Mouse (Mus musculus) macrophage (primary cell): Measurements from ENCODE around the gene S100a3. TPM values are rescaled to one million over a fixed set of nuclear protein-coding genes. Genes with fewer than 3 reads are reported as not detected.

Experiments used
- H3K27ac ChIP-seq: fragments of 350-480 bp; formaldehyde crosslinking; 2 replicates; pipeline ENCODE4 v1.9.0; 2021
- H3K36me3 ChIP-seq: fragments of 350-480 bp; formaldehyde crosslinking; 2 replicates; pipeline ENCODE4 v1.9.0; 2021; ENCODE audit errors: inconsistent target
- H3K4me3 ChIP-seq: fragments of 350-480 bp; formaldehyde crosslinking; 2 replicates; pipeline ENCODE4 v1.9.0; 2021; ENCODE audit errors: inconsistent target
- H3K79me2 ChIP-seq: fragments of 350-480 bp; formaldehyde crosslinking; 2 replicates; pipeline ENCODE4 v1.9.0; 2021; ENCODE audit errors: inconsistent target
- WGBS: methylation state at CpG from one replicate; pipeline ENCODE4 v1.1.7; 2026; ENCODE audit warnings: inconsistent platforms; ENCODE audit not compliant: missing documents; 5-methylcytosine and 5-hydroxymethylcytosine counted together
- polyA plus RNA-seq: library from polyadenylated mRNA; stranded (reverse); fragments of 250-400 nt; gene quantifications from 3 replicates; pipeline ENCODE4 v1.2.4, GENCODE M21; 2018; ENCODE audit warnings: inconsistent platforms
- total RNA-seq, 78 experiments: library from RNA; depleted of rRNA; stranded (reverse); fragments of 250-400 nt; gene quantifications; 1 replicate in 9 of 78; 2 replicates in 24 of 78; 3 replicates in 43 of 78; 4 replicates in 2 of 78; pipeline ENCODE4 v1.2.4; 2018; ENCODE audit warnings: inconsistent platforms in 56 of 78

S100a3 gene
- total RNA-seq (2018; cell fraction: chromatin; rRNA removed): not detected
- total RNA-seq (2018; cell fraction: cytosol; rRNA removed): not detected
- not detected for total RNA-seq (2018; cell fraction: nucleus; rRNA removed)
- not detected in 3 replicates for polyA plus RNA-seq

GRCm38 (mm10) chr3:90560008-90560628 is at the start of gene S100a3:
TSS of gene S100a3 (plus strand) at chr3:90560578.
- no peak within 1 kb of the TSS for H3K4me3 ChIP-seq
- no peak within 1 kb of the TSS for H3K27ac ChIP-seq
- no peaks in the 10 kb centered on the region for H3K36me3 ChIP-seq
- no peaks in the 10 kb centered on the region for H3K79me2 ChIP-seq
- 88% methylated on average over 6 of the region's 6 CpGs for WGBS

DNA sequence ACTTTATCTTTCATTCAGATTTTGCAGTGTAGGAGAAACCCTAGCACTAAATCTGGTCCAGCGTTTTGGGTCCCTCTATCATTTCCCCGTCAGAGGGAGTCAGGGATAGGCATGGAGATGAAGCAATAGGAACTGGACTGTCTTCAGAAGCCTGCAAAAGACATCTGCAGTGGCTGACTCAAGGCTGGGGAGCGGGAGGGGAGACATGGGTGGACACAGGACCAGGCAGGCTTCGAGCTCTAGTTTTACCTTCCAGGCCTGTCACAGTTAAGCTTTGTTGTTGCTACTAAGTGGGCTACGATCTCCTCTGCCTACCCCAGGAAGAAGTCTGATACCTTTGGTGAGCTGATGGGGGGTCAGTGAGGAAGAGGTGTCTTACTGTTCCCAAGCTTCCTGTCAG is 48.1 kb upstream of the S100a3 start:
- 91% methylated on average over 5 of the region's 5 CpGs for WGBS

GRCm38 (mm10) chr3:90512948-90513642 is 47.3 kb upstream of the S100a3 start:
- Histone ChIP-seq H3K79me2 (peaks cover 19% of the 10 kb centered on the region), H3K36me3 (no peaks in the 10 kb centered on the region), H3K4me3 (peak overlapping the region; percentile 90), H3K27ac (peak overlapping the region; percentile 63)
- 98% methylated on average over 8 of the region's 9 CpGs for WGBS

More for the DNA sequence above, 48.1 kb upstream of the S100a3 start:
- Histone ChIP-seq H3K27ac (no peak overlapping the region), H3K4me3 (no peak overlapping the region), H3K36me3 (peaks cover 1% of the 10 kb centered on the region; the same call in 1 of the 2 replicates), H3K79me2 (peaks cover 27% of the 10 kb centered on the region)

GRCm38 (mm10) chr3:90513796-90514590 is 46.4 kb upstream of the S100a3 start, which contains the start of the genes S100a1 and S100a13:
TSS of gene S100a1 (minus strand) at chr3:90514392.
TSS of gene S100a13 (plus strand) at chr3:90514435.
- Histone ChIP-seq H3K4me3 (peak within 1 kb of the TSS; percentile 90), H3K36me3 (no peaks in the 10 kb centered on the region), H3K79me2 (peaks cover 11% of the 10 kb centered on the region; the same call in 1 of the 2 replicates), H3K27ac (peak within 1 kb of the TSS; percentile 63)
- WGBS: 7% methylated on average over 25 of the region's 25 CpGs

DNA sequence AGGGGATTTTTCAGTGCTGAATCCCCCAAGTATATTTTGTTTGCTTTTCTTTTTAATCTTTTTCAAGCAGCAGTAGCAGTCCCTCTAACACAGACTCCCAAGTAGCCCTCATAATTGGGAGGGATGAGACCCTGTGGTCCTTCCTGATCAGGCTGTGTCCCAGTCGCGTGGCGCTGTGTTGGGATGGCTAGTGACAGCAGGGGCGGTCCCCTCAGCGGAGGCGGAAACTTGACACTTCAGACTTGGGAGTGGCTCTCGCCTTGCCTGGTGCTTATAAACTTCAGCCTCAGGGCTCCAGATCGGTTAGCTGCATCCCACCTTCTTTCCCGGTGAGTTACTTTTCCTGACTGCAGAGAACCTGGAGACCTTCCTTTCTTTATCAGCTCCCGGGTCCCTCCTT is 45.7 kb upstream of the S100a3 start:
- H3K27ac ChIP-seq: peak overlapping the region; percentile 63

DNA sequence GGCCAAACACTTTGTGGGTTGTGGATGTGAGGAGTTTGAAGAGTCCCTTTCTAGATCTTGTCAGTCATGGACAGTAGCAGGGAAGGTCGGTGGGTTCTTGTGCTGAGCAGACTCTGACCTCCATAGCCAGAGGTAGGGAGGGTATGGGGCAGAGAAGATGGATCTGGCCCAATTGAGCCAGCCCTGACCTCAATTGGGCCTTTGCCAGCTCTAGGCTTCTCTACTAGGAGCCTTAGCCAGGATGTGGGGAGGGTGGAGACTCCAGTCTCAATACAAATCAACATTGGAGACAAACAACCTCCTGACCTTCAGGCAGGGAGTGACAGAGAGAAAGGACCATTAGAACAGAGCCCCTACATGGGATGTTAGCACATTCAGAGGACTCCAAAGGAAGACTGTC is 45.1 kb upstream of the S100a3 start:
- Histone ChIP-seq H3K4me3 (peak overlapping the region; percentile 90), H3K79me2 (peaks cover 11% of the 10 kb centered on the region; the same call in 1 of the 2 replicates), H3K27ac (peak overlapping the region; percentile 63), H3K36me3 (no peaks in the 10 kb centered on the region)
- no CpG with 5 or more reads among the region's 1 CpGs for WGBS

More for the DNA sequence above, 45.7 kb upstream of the S100a3 start:
- 0% methylated on average over 10 of the region's 10 CpGs for WGBS
- Histone ChIP-seq H3K36me3 (no peaks in the 10 kb centered on the region), H3K4me3 (peak overlapping the region; percentile 90), H3K79me2 (peaks cover 11% of the 10 kb centered on the region; the same call in 1 of the 2 replicates)

DNA sequence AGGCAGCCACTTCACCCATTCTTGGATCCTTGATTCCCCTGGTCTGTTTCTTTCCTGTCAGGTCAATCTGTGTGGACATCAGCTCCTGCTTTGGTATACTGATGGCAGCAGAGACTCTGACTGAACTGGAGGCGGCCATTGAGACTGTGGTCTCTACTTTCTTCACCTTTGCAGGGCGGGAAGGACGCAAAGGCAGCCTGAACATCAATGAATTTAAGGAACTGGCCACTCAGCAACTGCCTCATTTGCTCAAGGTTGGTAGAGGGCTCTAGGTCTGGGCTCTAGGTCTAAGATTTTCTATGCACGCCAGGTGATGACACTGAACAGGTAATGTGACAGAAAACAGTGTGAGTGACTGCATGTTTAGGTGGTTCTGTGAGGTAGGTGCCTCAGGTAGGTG is 44.6 kb upstream of the S100a3 start:
- peaks cover 11% of the 10 kb centered on the region; the same call in 1 of the 2 replicates for H3K79me2 ChIP-seq
- 87% methylated on average over 4 of the region's 4 CpGs for WGBS
- no peaks in the 10 kb centered on the region for H3K36me3 ChIP-seq
- H3K27ac ChIP-seq: no peak overlapping the region
- H3K4me3 ChIP-seq: peak overlapping the region; percentile 90; the same call in 1 of the 2 replicates

DNA sequence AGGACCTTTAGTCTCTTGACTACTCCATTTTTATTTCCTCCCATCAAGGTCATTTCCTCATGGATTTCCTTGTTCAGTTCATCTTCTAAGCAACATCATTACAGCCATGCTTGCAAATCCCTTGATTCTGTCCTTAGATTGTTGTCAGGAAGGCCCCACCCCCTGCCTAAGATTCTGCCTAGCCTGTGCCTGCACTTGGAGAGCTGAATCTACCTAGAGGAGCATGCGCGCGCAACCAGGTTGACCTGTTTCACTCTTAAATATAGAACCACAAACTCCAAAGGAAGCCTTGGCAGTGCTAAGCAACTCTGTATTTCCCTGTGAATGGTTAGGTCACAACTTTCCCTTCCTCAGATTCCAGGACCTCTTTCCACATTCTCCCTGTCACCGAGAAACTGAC is 42.7 kb upstream of the S100a3 start:
- Histone ChIP-seq H3K36me3 (no peaks in the 10 kb centered on the region), H3K79me2 (peaks cover 11% of the 10 kb centered on the region; the same call in 1 of the 2 replicates), H3K27ac (no peak overlapping the region), H3K4me3 (no peak overlapping the region)
- WGBS: 82% methylated on average over 2 of the region's 4 CpGs

DNA sequence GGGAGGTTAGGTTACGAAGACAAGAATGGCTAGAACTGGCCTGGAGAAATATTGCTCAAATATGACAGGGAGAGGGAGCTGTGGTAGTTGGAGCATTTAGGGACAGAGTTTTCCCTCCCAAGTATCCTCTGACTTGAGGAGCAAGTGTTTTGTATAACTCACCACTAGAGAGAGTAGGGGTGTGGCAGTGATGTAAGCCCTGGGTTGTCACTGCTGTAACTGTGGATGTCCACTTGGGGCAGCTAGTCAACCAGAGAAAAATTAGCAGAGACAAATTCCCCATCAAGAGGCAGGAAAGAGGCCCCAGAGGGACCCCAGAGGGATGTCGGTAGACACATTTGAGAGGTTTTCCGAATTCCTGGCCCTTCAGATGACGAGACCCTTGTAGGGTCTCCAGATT is 35.0 kb upstream of the S100a3 start:
- Histone ChIP-seq H3K27ac (no peak overlapping the region), H3K79me2 (no peaks in the 10 kb centered on the region), H3K36me3 (0 out of 2 replicates have a peak, but pooled peaks cover 5% of the 10 kb centered on the region), H3K4me3 (no peak overlapping the region)
- whole genome bisulfite sequencing: 65% methylated on average over 4 of the region's 4 CpGs

DNA sequence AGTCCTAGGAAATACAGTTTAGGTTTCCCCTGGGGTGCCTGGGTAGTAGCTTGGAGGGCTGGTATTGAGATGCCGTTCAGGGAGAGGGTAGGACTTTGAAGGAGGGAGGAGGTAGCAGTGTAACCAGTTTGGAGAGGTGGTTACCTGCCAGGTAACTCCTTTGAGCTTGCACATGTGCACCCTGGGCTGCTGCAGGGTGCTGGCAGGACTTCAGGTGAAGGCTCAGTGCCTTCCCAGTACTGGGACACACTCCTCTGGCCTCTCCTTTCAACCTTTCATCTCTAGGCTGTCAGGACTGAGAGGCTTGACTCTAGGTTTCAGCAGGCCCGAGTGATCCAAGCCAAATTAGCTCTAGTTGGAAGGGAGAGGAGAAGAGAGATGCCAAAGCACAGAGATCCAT is 34.3 kb upstream of the S100a3 start:
- Histone ChIP-seq H3K4me3 (no peak overlapping the region), H3K79me2 (no peaks in the 10 kb centered on the region), H3K27ac (no peak overlapping the region), H3K36me3 (0 out of 2 replicates have a peak, but pooled peaks cover 5% of the 10 kb centered on the region)
- WGBS: 85% methylated on average over 2 of the region's 2 CpGs

GRCm38 (mm10) chr3:90526580-90526979 is 33.8 kb upstream of the S100a3 start, which contains the start of gene S100a14:
TSS of gene S100a14 (plus strand) at chr3:90526856.
- 0 out of 2 replicates have a peak, but pooled peaks cover 5% of the 10 kb centered on the region for H3K36me3 ChIP-seq
- 75% methylated on average over 5 of the region's 5 CpGs for WGBS
- no peak within 1 kb of the TSS for H3K27ac ChIP-seq
- no peak within 1 kb of the TSS for H3K4me3 ChIP-seq
- H3K79me2 ChIP-seq: no peaks in the 10 kb centered on the region

DNA sequence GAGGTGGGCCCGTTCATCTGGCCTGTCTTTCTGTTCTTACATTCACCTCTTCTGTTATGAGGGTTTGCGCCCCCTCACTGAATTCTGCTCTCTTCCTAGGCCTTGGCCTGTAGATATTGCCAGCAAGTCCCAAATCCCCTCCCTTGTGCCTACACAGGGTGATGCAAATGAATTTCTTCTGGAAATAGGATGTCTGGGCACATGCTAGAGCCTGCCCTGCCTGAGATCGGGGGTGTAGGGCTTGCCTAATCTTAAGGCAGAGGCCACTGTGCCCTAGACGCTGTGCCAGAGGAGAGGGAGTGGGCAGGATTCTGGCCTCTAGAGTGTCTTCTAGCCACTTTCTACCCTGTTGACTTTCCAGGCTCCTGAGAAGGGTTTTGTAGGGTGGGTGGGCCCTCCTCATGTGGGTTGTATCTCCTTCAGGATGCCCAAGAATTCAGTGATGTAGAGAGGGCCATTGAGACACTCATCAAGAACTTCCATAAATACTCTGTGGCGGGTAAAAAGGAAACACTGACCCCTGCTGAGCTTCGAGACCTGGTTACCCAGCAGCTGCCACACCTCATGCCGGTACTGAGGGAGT is 33.0 kb upstream of the S100a3 start:
- no peak overlapping the region for H3K4me3 ChIP-seq
- H3K27ac ChIP-seq: no peak overlapping the region
- 87% methylated on average over 6 of the region's 7 CpGs for WGBS
- H3K79me2 ChIP-seq: no peaks in the 10 kb centered on the region
- H3K36me3 ChIP-seq: 0 out of 2 replicates have a peak, but pooled peaks cover 5% of the 10 kb centered on the region

GRCm38 (mm10) chr3:90531713-90532112 is 28.7 kb upstream of the S100a3 start:
- Histone ChIP-seq H3K36me3 (no peaks in the 10 kb centered on the region), H3K4me3 (no peak overlapping the region), H3K27ac (no peak overlapping the region), H3K79me2 (no peaks in the 10 kb centered on the region)
- 96% methylated on average over 5 of the region's 5 CpGs for WGBS

- H3K79me2 ChIP-seq: no peaks in the 10 kb centered on the region
- H3K4me3 ChIP-seq: no peak overlapping the region
- WGBS: 90% methylated on average over 1 of the region's 1 CpGs
- no peaks in the 10 kb centered on the region for H3K36me3 ChIP-seq
- no peak overlapping the region for H3K27ac ChIP-seq
Observed at GRCm38 (mm10) chr3:90535446-90535845, 24.9 kb upstream of the S100a3 start.
